Mouse (Mus musculus) thymus, adult 2 months (tissue): ENCODE data around the gene Foxn4. TPM values are rescaled to one million over a fixed set of nuclear protein-coding genes. Genes with fewer than 3 reads are reported as not detected.

Experiments used
- DNase-seq: peaks from one replicate; pipeline ENCODE4 v3.0.0; 2021
- H3K27ac ChIP-seq: fragments of 200-500 bp; 2 replicates; pipeline ENCODE4 v1.5.1; 2012; ENCODE audit warnings: low read length, control low read depth; ENCODE audit not compliant: control insufficient read depth, insufficient read depth
- H3K27me3 ChIP-seq: fragments of 200-500 bp; 2 replicates; pipeline ENCODE4 v1.6.1; 2012; ENCODE audit warnings: mild to moderate bottlenecking, low read length, moderate library complexity, mixed read lengths; ENCODE audit not compliant: control insufficient read depth, insufficient read depth
- H3K36me3 ChIP-seq: fragments of 200-500 bp; 2 replicates; pipeline ENCODE4 v1.6.1; 2012; ENCODE audit warnings: mild to moderate bottlenecking, low read length, moderate library complexity; ENCODE audit not compliant: control insufficient read depth, insufficient read depth
- H3K4me1 ChIP-seq: fragments of 200-500 bp; replicated peaks from 2 replicates; pipeline ENCODE4 v1.6.1; 2012; ENCODE audit warnings: low read length; ENCODE audit not compliant: control insufficient read depth, insufficient read depth
- H3K4me3 ChIP-seq: fragments of 200-500 bp; 2 replicates; pipeline ENCODE4 v1.5.1; 2012; ENCODE audit warnings: mild to moderate bottlenecking, low read length, control low read depth, moderate library complexity; ENCODE audit not compliant: control insufficient read depth, insufficient read depth
- CTCF ChIP-seq: fragments of 200-500 bp; IDR thresholded peaks from 2 replicates; pipeline ENCODE4 v1.5.1; 2012; ENCODE audit warnings: mild to moderate bottlenecking, control low read depth, low read length, moderate library complexity, borderline replicate concordance; ENCODE audit not compliant: control insufficient read depth, poor library complexity, insufficient read depth; ENCODE audit errors: extremely low read depth
- POLR2A ChIP-seq: fragments of 200-500 bp; IDR thresholded peaks from 2 replicates; pipeline ENCODE4 v1.6.1; 2012; ENCODE audit warnings: mild to moderate bottlenecking, low read length, control low read depth, moderate library complexity; ENCODE audit not compliant: control insufficient read depth, poor library complexity, insufficient read depth; ENCODE audit errors: extremely low read depth
- WGBS: fragments of 180-500 bp; shearing (Covaris S2); methylation state at CpG from one replicate; pipeline ENCODE4 v1.1.7; 2018; 5-methylcytosine and 5-hydroxymethylcytosine counted together
- polyA plus RNA-seq: library from polyadenylated mRNA; depleted of rRNA; stranded (reverse); fragments of >200 nt; gene quantifications from 2 replicates; pipeline ENCODE4 v1.2.3, GENCODE M21; 2012

The Foxn4 gene
- polyA plus RNA-seq, 1 experiment: 0.20 TPM

- 84% methylated on average over 8 of the region's 8 CpGs for WGBS
- no peak for DNase-seq
These were observed 8.8 kb downstream of the Foxn4 start for GRCm38 (mm10) chr5:114264791-114265190.

GRCm38 (mm10) chr5:114264030-114264459 lies 9.6 kb downstream of the Foxn4 start:
- TF ChIP-seq POLR2A: no peak
- no peak for TF ChIP-seq CTCF
- no peaks in the 10 kb centered on the region for H3K4me1 ChIP-seq
- no peak overlapping the region for H3K27ac ChIP-seq
- H3K27me3 ChIP-seq: no peaks in the 10 kb centered on the region
- WGBS: 92% methylated on average over 8 of the region's 8 CpGs
- no peak for DNase-seq
- no peak overlapping the region for H3K4me3 ChIP-seq
- H3K36me3 ChIP-seq: no peaks in the 10 kb centered on the region

More at GRCm38 (mm10) chr5:114264791-114265190, 8.8 kb downstream of the Foxn4 start:
- H3K27me3 ChIP-seq: no peaks in the 10 kb centered on the region
- no peak overlapping the region for H3K4me3 ChIP-seq
- H3K36me3 ChIP-seq: no peaks in the 10 kb centered on the region
- H3K27ac ChIP-seq: no peak overlapping the region
- H3K4me1 ChIP-seq: no peaks in the 10 kb centered on the region
- TF ChIP-seq CTCF: no peak
- TF ChIP-seq POLR2A: no peak

GRCm38 (mm10) chr5:114261494-114261893 lies 12.1 kb downstream of the Foxn4 start:
- H3K27me3 ChIP-seq: no peaks in the 10 kb centered on the region
- DNase-seq: no peak
- TF ChIP-seq CTCF (no peak), POLR2A (no peak)
- no peak overlapping the region for H3K27ac ChIP-seq
- H3K4me1 ChIP-seq: no peaks in the 10 kb centered on the region
- H3K36me3 ChIP-seq: no peaks in the 10 kb centered on the region
- no peak overlapping the region for H3K4me3 ChIP-seq

GRCm38 (mm10) chr5:114259495-114259894 lies 14.1 kb downstream of the Foxn4 start:
- H3K27me3 ChIP-seq: no peaks in the 10 kb centered on the region
- H3K4me1 ChIP-seq: no peaks in the 10 kb centered on the region

GRCm38 (mm10) chr5:114248174-114248589 lies 25.4 kb downstream of the Foxn4 start:
- no peaks in the 10 kb centered on the region for H3K27me3 ChIP-seq
- no peak overlapping the region for H3K4me3 ChIP-seq
- no peaks in the 10 kb centered on the region for H3K4me1 ChIP-seq
- 23% methylated on average over 14 of the region's 14 CpGs for WGBS
- H3K36me3 ChIP-seq: no peaks in the 10 kb centered on the region
- peak; percentile 69 for DNase-seq
- no peak overlapping the region for H3K27ac ChIP-seq
- TF ChIP-seq POLR2A: no peak
- peak; percentile 94 for TF ChIP-seq CTCF

More at GRCm38 (mm10) chr5:114259495-114259894, 14.1 kb downstream of the Foxn4 start:
- WGBS: 19% methylated on average over 10 of the region's 10 CpGs
- no peak for DNase-seq
- Histone ChIP-seq H3K36me3 (no peaks in the 10 kb centered on the region), H3K4me3 (no peak overlapping the region), H3K27ac (no peak overlapping the region)
- TF ChIP-seq CTCF (no peak), POLR2A (no peak)

- DNase-seq: no peak
- WGBS: 60% methylated on average over 7 of the region's 7 CpGs
- TF ChIP-seq CTCF: no peak
- Histone ChIP-seq H3K27ac (no peak overlapping the region), H3K27me3 (no peaks in the 10 kb centered on the region), H3K36me3 (no peaks in the 10 kb centered on the region), H3K4me3 (no peak overlapping the region), H3K4me1 (no peaks in the 10 kb centered on the region)
These were observed 27.1 kb downstream of the Foxn4 start for GRCm38 (mm10) chr5:114246465-114246864.

GRCm38 (mm10) chr5:114239737-114240136 lies 33.9 kb downstream of the Foxn4 start:
- H3K36me3 ChIP-seq: no peaks in the 10 kb centered on the region
- TF ChIP-seq CTCF (no peak), POLR2A (no peak)
- H3K27ac ChIP-seq: no peak overlapping the region
- no peak for DNase-seq
- no peak overlapping the region for H3K4me3 ChIP-seq
- H3K27me3 ChIP-seq: no peaks in the 10 kb centered on the region
- 0 out of 2 replicates have a peak, but pooled peaks cover 4% of the 10 kb centered on the region for H3K4me1 ChIP-seq
- 49% methylated on average over 14 of the region's 14 CpGs for WGBS
